Mouse (Mus musculus) MEL (cell line): ENCODE measurements around the gene Lrfn4. TPM values are rescaled to one million over a fixed set of nuclear protein-coding genes. Genes with fewer than 3 reads are reported as not detected.

Experiments
- DNase-seq: peaks from one replicate; pipeline ENCODE4 v3.0.0; 2011; ENCODE audit warnings: low read depth, low spot score
- H3K27ac ChIP-seq: 2 replicates; pipeline ENCODE4 v1.5.1; 2012; ENCODE audit warnings: low read depth, mild to moderate bottlenecking, control low read depth, low read length, moderate library complexity; ENCODE audit not compliant: control insufficient read depth
- H3K27me3 ChIP-seq, 2 experiments: fragments of 150-350 bp in 1 of 2; sonication (generic) in 1 of 2; 2 replicates each; pipeline ENCODE4 v1.6.1; 2012; ENCODE audit warnings: low read length in 2 of 2, mild to moderate bottlenecking in 2 of 2, improper control_type of control experiment in 1 of 2, moderate library complexity in 1 of 2; ENCODE audit not compliant: insufficient read depth in 2 of 2, control insufficient read depth in 1 of 2
- H3K36me3 ChIP-seq, 2 experiments: 2 replicates each; pipeline ENCODE4 v1.6.1; 2012 to 2014; ENCODE audit warnings: low read length in 2 of 2, improper control_type of control experiment in 1 of 2, inconsistent platforms in 1 of 2, mild to moderate bottlenecking in 1 of 2; ENCODE audit not compliant: insufficient read depth in 2 of 2, control insufficient read depth in 1 of 2
- H3K4me1 ChIP-seq, 2 experiments: fragments of 150-350 bp in 1 of 2; sonication (generic) in 1 of 2; 2 replicates each; pipeline ENCODE4 v1.6.1; 2012; ENCODE audit warnings: low read length in 2 of 2, improper control_type of control experiment in 1 of 2, mild to moderate bottlenecking in 1 of 2; ENCODE audit not compliant: insufficient read depth in 2 of 2, control insufficient read depth in 1 of 2
- H3K4me3 ChIP-seq, 2 experiments: fragments of 150-350 bp in 1 of 2; sonication (generic) in 1 of 2; 2 replicates each; pipeline ENCODE4 v1.5.1; 2012; ENCODE audit warnings: low read depth in 2 of 2, low read length in 2 of 2, mild to moderate bottlenecking in 2 of 2, moderate library complexity in 2 of 2, control low read depth in 1 of 2, improper control_type of control experiment in 1 of 2; ENCODE audit not compliant: control insufficient read depth in 1 of 2, insufficient read depth in 1 of 2
- H3K79me2 ChIP-seq: 2 replicates; pipeline ENCODE4 v1.6.1; 2012; ENCODE audit warnings: mild to moderate bottlenecking, low read length, moderate library complexity; ENCODE audit not compliant: control insufficient read depth, poor library complexity, insufficient read depth
- H3K9ac ChIP-seq: 2 replicates; pipeline ENCODE4 v1.6.1; 2012; ENCODE audit warnings: low read depth, mild to moderate bottlenecking, control low read depth, low read length, moderate library complexity; ENCODE audit not compliant: control insufficient read depth, poor library complexity, severe bottlenecking
- H3K9me3 ChIP-seq: fragments of 150-350 bp; sonication (generic); replicated peaks from 2 replicates; pipeline ENCODE4 v1.6.1; 2012; ENCODE audit warnings: mild to moderate bottlenecking, low read length, improper control_type of control experiment, moderate library complexity; ENCODE audit not compliant: insufficient read depth
- CHD1 ChIP-seq: IDR thresholded peaks from 2 replicates; pipeline ENCODE4 v1.6.1; 2012; ENCODE audit warnings: low read depth, mild to moderate bottlenecking, inconsistent platforms, low read length, improper control_type of control experiment
- CTCF ChIP-seq, 3 experiments: IDR thresholded peaks in 2 of 3; conservative IDR thresholded peaks in 1 of 3; 2 replicates each; pipeline ENCODE4 v1.5.1; 2011 to 2012; ENCODE audit warnings: low read length in 3 of 3, low read depth in 2 of 3, mild to moderate bottlenecking in 2 of 3, improper control_type of control experiment in 1 of 3, inconsistent platforms in 1 of 3, mixed read lengths in 1 of 3, moderate library complexity in 1 of 3; ENCODE audit not compliant: control insufficient read depth in 1 of 3, insufficient read depth in 1 of 3, poor library complexity in 1 of 3, severe bottlenecking in 1 of 3
- ELF1 ChIP-seq: IDR thresholded peaks from 2 replicates; pipeline ENCODE4 v1.6.1; 2014; ENCODE audit warnings: low read depth, mild to moderate bottlenecking, inconsistent platforms, low read length, improper control_type of control experiment, moderate library complexity
- EP300 ChIP-seq, 2 experiments: IDR thresholded peaks; 2 replicates each; pipeline ENCODE4 v1.6.1; 2011; ENCODE audit warnings: improper control_type of control experiment in 2 of 2, low read length in 2 of 2, low read depth in 1 of 2, mild to moderate bottlenecking in 1 of 2
- ETS1 ChIP-seq: IDR thresholded peaks from 2 replicates; pipeline ENCODE4 v1.6.1; 2012; ENCODE audit warnings: low read depth, mild to moderate bottlenecking, inconsistent platforms, low read length, improper control_type of control experiment, moderate library complexity
- GATA1 ChIP-seq: IDR thresholded peaks from 2 replicates; pipeline ENCODE4 v1.6.1; 2011; ENCODE audit warnings: low read depth, low read length, improper control_type of control experiment
- HCFC1 ChIP-seq: IDR thresholded peaks from 2 replicates; pipeline ENCODE4 v1.6.1; 2012; ENCODE audit warnings: low read depth, mild to moderate bottlenecking, inconsistent platforms, low read length, improper control_type of control experiment, moderate library complexity
- KAT2A ChIP-seq: conservative IDR thresholded peaks from 2 replicates; pipeline ENCODE4 v1.6.1; 2012; ENCODE audit warnings: low read depth, low read length, improper control_type of control experiment, inconsistent platforms
- MAFK ChIP-seq: IDR thresholded peaks from 2 replicates; pipeline ENCODE4 v1.6.1; 2011; ENCODE audit warnings: low read depth, mild to moderate bottlenecking, low read length, improper control_type of control experiment, borderline replicate concordance
- MAX ChIP-seq: IDR thresholded peaks from 2 replicates; pipeline ENCODE4 v1.6.1; 2011; ENCODE audit warnings: low read length, improper control_type of control experiment
- MAZ ChIP-seq: IDR thresholded peaks from 2 replicates; pipeline ENCODE4 v1.6.1; 2012; ENCODE audit warnings: low read depth, mild to moderate bottlenecking, inconsistent platforms, low read length, improper control_type of control experiment
- MEF2A ChIP-seq: IDR thresholded peaks from 2 replicates; pipeline ENCODE4 v1.6.1; 2014; ENCODE audit warnings: low read depth, mild to moderate bottlenecking, inconsistent platforms, low read length, improper control_type of control experiment; ENCODE audit not compliant: poor library complexity, insufficient replicate concordance, severe bottlenecking; ENCODE audit errors: extremely low read depth
- MXI1 ChIP-seq: IDR thresholded peaks from 2 replicates; pipeline ENCODE4 v1.6.1; 2011; ENCODE audit warnings: mild to moderate bottlenecking, low read depth, low read length, improper control_type of control experiment
- MYB ChIP-seq: IDR thresholded peaks from 2 replicates; pipeline ENCODE4 v1.6.1; 2011; ENCODE audit warnings: mild to moderate bottlenecking, low read depth, low read length, improper control_type of control experiment
- MYC ChIP-seq: IDR thresholded peaks from 2 replicates; pipeline ENCODE4 v1.6.1; 2011; ENCODE audit warnings: low read depth, mild to moderate bottlenecking, low read length, improper control_type of control experiment, moderate library complexity
- NELFE ChIP-seq: IDR thresholded peaks from 2 replicates; pipeline ENCODE4 v1.6.1; 2011; ENCODE audit warnings: low read depth, low read length, improper control_type of control experiment
- NRF1 ChIP-seq: IDR thresholded peaks from 2 replicates; pipeline ENCODE4 v1.6.1; 2014; ENCODE audit warnings: low read depth, mild to moderate bottlenecking, inconsistent platforms, low read length, improper control_type of control experiment, moderate library complexity; ENCODE audit not compliant: poor library complexity, insufficient read depth, severe bottlenecking
- POLR2A ChIP-seq, 2 experiments: IDR thresholded peaks; 2 replicates each; pipeline ENCODE4 v1.6.1; 2011 to 2012; ENCODE audit warnings: low read length in 2 of 2, mild to moderate bottlenecking in 2 of 2, control low read depth in 1 of 2, improper control_type of control experiment in 1 of 2, low read depth in 1 of 2, moderate library complexity in 1 of 2; ENCODE audit not compliant: control insufficient read depth in 1 of 2, insufficient read depth in 1 of 2, poor library complexity in 1 of 2
- POLR2AphosphoS2 ChIP-seq: IDR thresholded peaks from 2 replicates; pipeline ENCODE4 v1.6.1; 2011; ENCODE audit warnings: low read length, improper control_type of control experiment
- RAD21 ChIP-seq: IDR thresholded peaks from 2 replicates; pipeline ENCODE4 v1.6.1; 2011; ENCODE audit warnings: mild to moderate bottlenecking, low read depth, low read length, improper control_type of control experiment
- SIN3A ChIP-seq: IDR thresholded peaks from 2 replicates; pipeline ENCODE4 v1.6.1; 2012; ENCODE audit warnings: low read length, improper control_type of control experiment, inconsistent platforms
- TAL1 ChIP-seq: IDR thresholded peaks from 2 replicates; pipeline ENCODE4 v1.6.1; 2012; ENCODE audit warnings: mild to moderate bottlenecking, inconsistent platforms, low read length, moderate library complexity, mixed read lengths
- TBP ChIP-seq: IDR thresholded peaks from 2 replicates; pipeline ENCODE4 v1.8.0; 2011; ENCODE audit warnings: low read depth, low read length, improper control_type of control experiment
- TCF12 ChIP-seq: IDR thresholded peaks from 2 replicates; pipeline ENCODE4 v1.6.1; 2014; ENCODE audit warnings: low read depth, mild to moderate bottlenecking, inconsistent platforms, low read length, improper control_type of control experiment, moderate library complexity
- UBTF ChIP-seq: IDR thresholded peaks from 2 replicates; pipeline ENCODE4 v1.6.1; 2012; ENCODE audit warnings: low read depth, mild to moderate bottlenecking, inconsistent platforms, low read length, improper control_type of control experiment, moderate library complexity, borderline replicate concordance; ENCODE audit not compliant: insufficient read depth
- USF1 ChIP-seq: IDR thresholded peaks from 2 replicates; pipeline ENCODE4 v1.6.1; 2014; ENCODE audit warnings: low read depth, mild to moderate bottlenecking, inconsistent platforms, low read length, improper control_type of control experiment, moderate library complexity
- USF2 ChIP-seq, 2 experiments: IDR thresholded peaks; 2 replicates each; pipeline ENCODE4 v1.6.1; 2011 to 2012; ENCODE audit warnings: improper control_type of control experiment in 2 of 2, low read length in 2 of 2, borderline replicate concordance in 1 of 2, inconsistent platforms in 1 of 2, low read depth in 1 of 2, mild to moderate bottlenecking in 1 of 2; ENCODE audit not compliant: insufficient read depth in 1 of 2
- ZC3H11A ChIP-seq: IDR thresholded peaks from 2 replicates; pipeline ENCODE4 v1.6.1; 2012; ENCODE audit warnings: low read depth, mild to moderate bottlenecking, inconsistent platforms, low read length, improper control_type of control experiment
- ZMIZ1 ChIP-seq: IDR thresholded peaks from 2 replicates; pipeline ENCODE4 v1.6.1; 2012; ENCODE audit warnings: low read depth, mild to moderate bottlenecking, inconsistent platforms, low read length, improper control_type of control experiment, moderate library complexity
- ZNF384 ChIP-seq: IDR thresholded peaks from 2 replicates; pipeline ENCODE4 v1.6.1; 2012; ENCODE audit warnings: low read depth, mild to moderate bottlenecking, inconsistent platforms, low read length, improper control_type of control experiment
- polyA plus RNA-seq, 2 experiments: library from polyadenylated mRNA; stranded (reverse) in 1 of 2; unstranded in 1 of 2; fragments of >175 nt in 1 of 2; fragments of >200 nt in 1 of 2; gene quantifications; 2 replicates each; pipeline versions ENCODE4 v1.2.1 to v1.2.4; 2012; ENCODE audit warnings: low replicate concordance in 2 of 2, low read depth in 1 of 2; ENCODE audit not compliant: insufficient read length in 2 of 2, insufficient read depth in 1 of 2, missing spikeins in 1 of 2
- total RNA-seq: library from RNA; depleted of rRNA; stranded (reverse); fragments of 300-350 nt; gene quantifications from 2 replicates; pipeline ENCODE4 v1.2.3, GENCODE M21; 2012

Gene Lrfn4
- total and polyA plus RNA-seq, 3 experiments, result 14.0 to 17.5 TPM; not detected in 1

DNA sequence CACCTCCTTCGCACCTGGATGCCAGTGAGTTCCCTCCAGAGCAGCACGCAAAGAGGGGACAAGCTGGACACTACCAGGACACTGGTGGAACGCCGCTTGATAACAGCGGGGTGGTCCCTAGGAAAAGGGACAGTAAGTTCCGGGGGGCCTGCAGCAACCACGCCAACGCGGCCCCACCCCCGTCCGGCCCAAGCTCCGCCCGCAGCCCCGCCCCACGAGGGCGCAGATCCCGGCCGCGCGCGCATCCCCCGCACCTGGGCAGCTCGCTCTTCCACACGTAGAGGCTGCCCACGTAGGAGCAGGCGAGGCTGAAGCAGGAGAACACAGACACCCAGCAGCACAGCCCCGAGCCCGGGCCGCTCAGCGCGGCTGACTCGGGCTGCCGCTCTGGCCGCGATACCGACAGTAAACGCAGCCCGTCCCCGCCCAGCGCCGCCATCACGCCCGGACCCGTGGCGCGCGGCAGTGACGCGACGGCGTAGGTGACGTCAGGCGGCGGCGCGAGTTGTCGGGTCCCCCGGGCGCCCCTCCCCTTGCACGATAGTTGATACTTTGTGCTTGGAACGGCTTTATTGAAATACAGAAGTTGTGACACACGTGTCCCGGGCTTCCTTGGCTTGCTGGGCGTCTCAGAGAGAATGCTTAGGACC, 9.8 kb upstream of the Lrfn4 start, which contains the start of gene Rce1:
Gene Rce1, minus strand, starts transcription at position 463 of the 650 bp plus-strand sequence.
- Histone ChIP-seq H3K27ac (peak within 1 kb of the TSS; percentile 83), H3K9me3 (no peaks in the 10 kb centered on the region), H3K9ac (peak within 1 kb of the TSS; percentile 95), H3K4me3 (peak within 1 kb of the TSS; percentile 87 to 95), H3K27me3 (no peaks in the 10 kb centered on the region), H3K36me3 (peaks cover 0 to 6% of the 10 kb centered on the region in 2 experiments; a peak in 2 of 4 replicates), H3K4me1 (peaks cover 0 to 13% of the 10 kb centered on the region in 2 experiments; a peak in 3 of 4 replicates), H3K79me2 (peaks cover 18% of the 10 kb centered on the region)
- TF ChIP-seq ETS1, result peak; percentile 47; the same call in 1 of the 2 replicates
- TF ChIP-seq ZNF384, result no peak
- no peak for TF ChIP-seq ZC3H11A
- peak; percentile 99 for TF ChIP-seq MXI1
- peak; percentile 92 for TF ChIP-seq MAX
- 0 out of 2 replicates have a peak, but pooled peaks have one; percentile 53 for TF ChIP-seq TBP
- TF ChIP-seq POLR2AphosphoS2, result no peak; the same call in 1 of the 2 replicates
- TF ChIP-seq GATA1, result no peak
- no peak for TF ChIP-seq CHD1
- peak; percentile 92 for TF ChIP-seq MYC
- no peak for TF ChIP-seq ZMIZ1
- peak; percentile 98 for TF ChIP-seq SIN3A
- peak; percentile 59 for TF ChIP-seq NRF1
- no peak for TF ChIP-seq TAL1
- peak; percentile 40; the same call in 1 of the 2 replicates for TF ChIP-seq USF1
- TF ChIP-seq POLR2A (IDR thresholded peaks at IDR 0.05; ENCODE audit: control insufficient read depth in 1 of 2, insufficient read depth in 1 of 2, low read depth in 1 of 2, low read length in 2 of 2, poor library complexity in 1 of 2), result peak; percentile 80 to 81
- TF ChIP-seq TCF12, result peak; percentile 43; the same call in 1 of the 2 replicates
- TF ChIP-seq CTCF (IDR thresholded peaks at IDR 0.05 in 2 of 3, conservative IDR thresholded peaks at IDR 0.05 in 1 of 3; ENCODE audit: control insufficient read depth in 1 of 3, insufficient read depth in 1 of 3, low read depth in 2 of 3, low read length in 3 of 3, poor library complexity in 1 of 3, severe bottlenecking in 1 of 3), result no peak
- peak; percentile 90 for TF ChIP-seq HCFC1
- no peak for TF ChIP-seq RAD21
- TF ChIP-seq KAT2A, result no peak; the same call in 1 of the 2 replicates
- TF ChIP-seq MAZ, result 0 out of 2 replicates have a peak, but pooled peaks have one; percentile 33
- no peak for TF ChIP-seq UBTF
- TF ChIP-seq MYB, result no peak
- TF ChIP-seq EP300 (IDR thresholded peaks at IDR 0.05; ENCODE audit: low read depth in 1 of 2, low read length in 2 of 2), result no peak
- peak; percentile 89 for TF ChIP-seq NELFE
- no peak for TF ChIP-seq MAFK
- 0 out of 2 replicates have a peak, but pooled peaks have one; percentile 49 for TF ChIP-seq ELF1
- no peak for TF ChIP-seq MEF2A
- TF ChIP-seq USF2 (IDR thresholded peaks at IDR 0.05; ENCODE audit: borderline replicate concordance in 1 of 2, insufficient read depth in 1 of 2, low read depth in 1 of 2, low read length in 2 of 2), result no peak
- peak; percentile 95 for DNase-seq
